Mouse (Mus musculus) MEL (cell line): ENCODE results near the gene Erbb4. TPM values are rescaled to one million over a fixed set of nuclear protein-coding genes. Genes with fewer than 3 reads are reported as not detected.

ENCODE experiments used
- DNase-seq: peaks from one replicate; pipeline ENCODE4 v3.0.0; 2011; ENCODE audit warnings: low read depth, low spot score
- H3K27ac ChIP-seq: 2 replicates; pipeline ENCODE4 v1.5.1; 2012; ENCODE audit warnings: low read depth, mild to moderate bottlenecking, control low read depth, low read length, moderate library complexity; ENCODE audit not compliant: control insufficient read depth
- H3K27me3 ChIP-seq, 2 experiments: fragments of 150-350 bp in 1 of 2; sonication (generic) in 1 of 2; 2 replicates each; pipeline ENCODE4 v1.6.1; 2012; ENCODE audit warnings: low read length in 2 of 2, mild to moderate bottlenecking in 2 of 2, improper control_type of control experiment in 1 of 2, moderate library complexity in 1 of 2; ENCODE audit not compliant: insufficient read depth in 2 of 2, control insufficient read depth in 1 of 2
- H3K36me3 ChIP-seq, 2 experiments: 2 replicates each; pipeline ENCODE4 v1.6.1; 2012 to 2014; ENCODE audit warnings: low read length in 2 of 2, improper control_type of control experiment in 1 of 2, inconsistent platforms in 1 of 2, mild to moderate bottlenecking in 1 of 2; ENCODE audit not compliant: insufficient read depth in 2 of 2, control insufficient read depth in 1 of 2
- H3K4me1 ChIP-seq, 2 experiments: fragments of 150-350 bp in 1 of 2; sonication (generic) in 1 of 2; 2 replicates each; pipeline ENCODE4 v1.6.1; 2012; ENCODE audit warnings: low read length in 2 of 2, improper control_type of control experiment in 1 of 2, mild to moderate bottlenecking in 1 of 2; ENCODE audit not compliant: insufficient read depth in 2 of 2, control insufficient read depth in 1 of 2
- H3K4me3 ChIP-seq, 2 experiments: fragments of 150-350 bp in 1 of 2; sonication (generic) in 1 of 2; 2 replicates each; pipeline ENCODE4 v1.5.1; 2012; ENCODE audit warnings: low read depth in 2 of 2, low read length in 2 of 2, mild to moderate bottlenecking in 2 of 2, moderate library complexity in 2 of 2, control low read depth in 1 of 2, improper control_type of control experiment in 1 of 2; ENCODE audit not compliant: control insufficient read depth in 1 of 2, insufficient read depth in 1 of 2
- H3K79me2 ChIP-seq: 2 replicates; pipeline ENCODE4 v1.6.1; 2012; ENCODE audit warnings: mild to moderate bottlenecking, low read length, moderate library complexity; ENCODE audit not compliant: control insufficient read depth, poor library complexity, insufficient read depth
- H3K9ac ChIP-seq: 2 replicates; pipeline ENCODE4 v1.6.1; 2012; ENCODE audit warnings: low read depth, mild to moderate bottlenecking, control low read depth, low read length, moderate library complexity; ENCODE audit not compliant: control insufficient read depth, poor library complexity, severe bottlenecking
- H3K9me3 ChIP-seq: fragments of 150-350 bp; sonication (generic); replicated peaks from 2 replicates; pipeline ENCODE4 v1.6.1; 2012; ENCODE audit warnings: mild to moderate bottlenecking, low read length, improper control_type of control experiment, moderate library complexity; ENCODE audit not compliant: insufficient read depth
- E2F4 ChIP-seq: IDR thresholded peaks from 2 replicates; pipeline ENCODE4 v1.6.1; 2011; ENCODE audit warnings: low read depth, low read length, improper control_type of control experiment, borderline replicate concordance
- GABPA ChIP-seq: IDR thresholded peaks from 2 replicates; pipeline ENCODE4 v1.6.1; 2012; ENCODE audit warnings: low read depth, mild to moderate bottlenecking, inconsistent platforms, low read length, improper control_type of control experiment, moderate library complexity
- GATA1 ChIP-seq: IDR thresholded peaks from 2 replicates; pipeline ENCODE4 v1.6.1; 2011; ENCODE audit warnings: low read depth, low read length, improper control_type of control experiment
- HCFC1 ChIP-seq: IDR thresholded peaks from 2 replicates; pipeline ENCODE4 v1.6.1; 2012; ENCODE audit warnings: low read depth, mild to moderate bottlenecking, inconsistent platforms, low read length, improper control_type of control experiment, moderate library complexity
- JUND ChIP-seq: IDR thresholded peaks from 2 replicates; pipeline ENCODE4 v1.6.1; 2011; ENCODE audit warnings: low read depth, mild to moderate bottlenecking, improper control_type of control experiment, low read length
- KAT2A ChIP-seq: conservative IDR thresholded peaks from 2 replicates; pipeline ENCODE4 v1.6.1; 2012; ENCODE audit warnings: low read depth, low read length, improper control_type of control experiment, inconsistent platforms
- MAFK ChIP-seq: IDR thresholded peaks from 2 replicates; pipeline ENCODE4 v1.6.1; 2011; ENCODE audit warnings: low read depth, mild to moderate bottlenecking, low read length, improper control_type of control experiment, borderline replicate concordance
- MEF2A ChIP-seq: IDR thresholded peaks from 2 replicates; pipeline ENCODE4 v1.6.1; 2014; ENCODE audit warnings: low read depth, mild to moderate bottlenecking, inconsistent platforms, low read length, improper control_type of control experiment; ENCODE audit not compliant: poor library complexity, insufficient replicate concordance, severe bottlenecking; ENCODE audit errors: extremely low read depth
- MYB ChIP-seq: IDR thresholded peaks from 2 replicates; pipeline ENCODE4 v1.6.1; 2011; ENCODE audit warnings: mild to moderate bottlenecking, low read depth, low read length, improper control_type of control experiment
- MYC ChIP-seq: IDR thresholded peaks from 2 replicates; pipeline ENCODE4 v1.6.1; 2011; ENCODE audit warnings: low read depth, mild to moderate bottlenecking, low read length, improper control_type of control experiment, moderate library complexity
- NRF1 ChIP-seq: IDR thresholded peaks from 2 replicates; pipeline ENCODE4 v1.6.1; 2014; ENCODE audit warnings: low read depth, mild to moderate bottlenecking, inconsistent platforms, low read length, improper control_type of control experiment, moderate library complexity; ENCODE audit not compliant: poor library complexity, insufficient read depth, severe bottlenecking
- POLR2AphosphoS5 ChIP-seq: IDR thresholded peaks from 2 replicates; pipeline ENCODE4 v1.6.1; 2012; ENCODE audit warnings: low read depth, borderline replicate concordance, mild to moderate bottlenecking, inconsistent platforms, low read length, moderate library complexity, mixed read lengths
- SIN3A ChIP-seq: IDR thresholded peaks from 2 replicates; pipeline ENCODE4 v1.6.1; 2012; ENCODE audit warnings: low read length, improper control_type of control experiment, inconsistent platforms
- SMC3 ChIP-seq: IDR thresholded peaks from 2 replicates; pipeline ENCODE4 v1.6.1; 2011; ENCODE audit warnings: low read depth, low read length, improper control_type of control experiment
- TCF12 ChIP-seq: IDR thresholded peaks from 2 replicates; pipeline ENCODE4 v1.6.1; 2014; ENCODE audit warnings: low read depth, mild to moderate bottlenecking, inconsistent platforms, low read length, improper control_type of control experiment, moderate library complexity
- ZKSCAN1 ChIP-seq: IDR thresholded peaks from 2 replicates; pipeline ENCODE4 v1.6.1; 2012; ENCODE audit warnings: low read depth, mild to moderate bottlenecking, inconsistent platforms, low read length, improper control_type of control experiment, moderate library complexity
- ZNF384 ChIP-seq: IDR thresholded peaks from 2 replicates; pipeline ENCODE4 v1.6.1; 2012; ENCODE audit warnings: low read depth, mild to moderate bottlenecking, inconsistent platforms, low read length, improper control_type of control experiment
- polyA plus RNA-seq, 2 experiments: library from polyadenylated mRNA; stranded (reverse) in 1 of 2; unstranded in 1 of 2; fragments of >175 nt in 1 of 2; fragments of >200 nt in 1 of 2; gene quantifications; 2 replicates each; pipeline versions ENCODE4 v1.2.1 to v1.2.4; 2012; ENCODE audit warnings: low replicate concordance in 2 of 2, low read depth in 1 of 2; ENCODE audit not compliant: insufficient read length in 2 of 2, insufficient read depth in 1 of 2, missing spikeins in 1 of 2
- total RNA-seq: library from RNA; depleted of rRNA; stranded (reverse); fragments of 300-350 nt; gene quantifications from 2 replicates; pipeline ENCODE4 v1.2.3, GENCODE M21; 2012

The Erbb4 gene
- total and polyA plus RNA-seq, 3 experiments = not detected

DNA sequence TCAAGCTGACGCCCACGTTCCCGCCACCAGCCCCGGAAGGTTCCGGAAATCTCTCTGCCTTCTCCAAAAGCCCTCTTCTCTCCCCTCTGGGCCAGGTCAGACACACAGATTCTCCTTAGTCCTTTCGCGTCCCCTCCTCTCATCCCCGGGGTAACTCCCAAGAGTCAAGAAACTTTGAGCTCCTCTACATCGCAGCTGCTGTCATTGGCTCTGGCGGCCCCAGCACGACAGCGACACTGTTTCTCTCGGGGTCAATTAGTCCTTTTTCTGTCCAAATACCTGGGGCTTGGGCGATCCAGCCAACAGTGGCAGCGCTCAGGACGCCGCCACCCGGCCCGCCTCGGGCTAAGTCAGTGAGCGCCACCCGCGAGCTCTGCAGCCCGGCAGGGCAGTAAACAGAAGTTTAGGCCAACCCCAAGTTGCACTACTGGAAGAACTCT lies 1.5 kb downstream of the Erbb4 start:
- no peak overlapping the region for H3K9ac ChIP-seq
- H3K9me3 ChIP-seq = no peaks in the 10 kb centered on the region
- H3K4me3 ChIP-seq = no peak overlapping the region
- H3K27me3 ChIP-seq = no peaks in the 10 kb centered on the region
- TF ChIP-seq JUND (no peak), MAFK (no peak), MYC (no peak), TCF12 (no peak), NRF1 (no peak), GATA1 (no peak), MEF2A (no peak), E2F4 (no peak), MYB (no peak), ZNF384 (no peak), ZKSCAN1 (no peak)
- DNase-seq = no peak
- H3K79me2 ChIP-seq = no peaks in the 10 kb centered on the region
- no peaks in the 10 kb centered on the region for H3K4me1 ChIP-seq
- H3K36me3 ChIP-seq = no peaks in the 10 kb centered on the region
- no peak overlapping the region for H3K27ac ChIP-seq

DNA sequence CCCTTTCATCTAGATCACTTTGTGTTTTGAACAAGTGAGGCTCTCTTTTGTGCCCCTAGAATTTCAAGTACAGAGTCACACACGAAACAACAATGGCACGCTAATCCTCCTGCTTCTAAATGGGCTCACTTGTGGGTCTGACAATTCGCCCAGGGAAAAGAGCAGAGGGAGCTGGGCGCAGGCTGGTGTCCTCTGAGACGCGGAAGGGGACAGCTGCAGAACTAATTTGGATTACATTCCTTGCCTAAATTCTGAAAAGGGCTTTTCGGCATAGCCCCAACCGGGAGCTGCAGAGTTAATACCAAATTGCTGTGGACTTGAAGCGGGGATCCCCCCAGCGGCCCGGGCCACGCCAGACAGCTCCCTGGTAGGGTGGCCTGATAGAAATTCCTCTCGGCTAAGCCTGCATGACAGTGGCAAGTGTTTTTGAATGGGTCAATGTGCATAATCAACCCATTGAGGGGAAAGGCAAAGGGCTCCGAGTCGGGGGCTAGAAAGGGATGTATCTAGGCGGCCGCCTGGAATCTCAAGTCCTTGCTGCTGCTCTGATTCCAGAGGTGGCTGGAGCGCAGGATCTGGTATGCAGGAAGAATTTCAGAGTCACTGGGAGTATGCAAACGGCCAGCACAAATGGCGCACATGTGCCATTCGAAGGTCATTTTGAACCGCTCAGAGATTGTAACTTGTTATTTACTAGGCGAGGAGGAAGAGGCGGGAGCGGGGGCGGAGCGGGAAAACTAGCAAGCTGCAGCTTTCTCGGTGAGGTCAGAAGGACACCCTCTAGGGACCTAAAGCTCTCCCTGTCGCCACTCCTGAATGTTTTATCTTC lies 2.2 kb downstream of the Erbb4 start:
- Histone ChIP-seq H3K79me2 (no peaks in the 10 kb centered on the region), H3K27ac (no peak overlapping the region), H3K4me1 (no peaks in the 10 kb centered on the region), H3K4me3 (no peak overlapping the region), H3K9me3 (no peaks in the 10 kb centered on the region), H3K27me3 (no peaks in the 10 kb centered on the region), H3K9ac (no peak overlapping the region), H3K36me3 (no peaks in the 10 kb centered on the region)
- TF ChIP-seq GABPA (no peak), HCFC1 (no peak), TCF12 (no peak), MYC (no peak), KAT2A (no peak), POLR2AphosphoS5 (no peak), SMC3 (no peak), E2F4 (no peak), NRF1 (no peak), MYB (no peak), SIN3A (no peak)
- DNase-seq = no peak
